Mouse (Mus musculus) urinary bladder, adult 18-20 months (tissue): ENCODE measurements around the gene Emd.
"Not testable (repeated sequence)": the region's sequence is repeated elsewhere in the genome, so short reads cannot be mapped to it uniquely, and the experiment has no call there.

ENCODE experiments used
- DNase-seq, 2 experiments: peaks; one replicate each; pipeline ENCODE4 v3.0.0; 2022; ENCODE audit warnings: low spot score in 2 of 2, mixed read lengths in 2 of 2

Emd gene

DNA sequence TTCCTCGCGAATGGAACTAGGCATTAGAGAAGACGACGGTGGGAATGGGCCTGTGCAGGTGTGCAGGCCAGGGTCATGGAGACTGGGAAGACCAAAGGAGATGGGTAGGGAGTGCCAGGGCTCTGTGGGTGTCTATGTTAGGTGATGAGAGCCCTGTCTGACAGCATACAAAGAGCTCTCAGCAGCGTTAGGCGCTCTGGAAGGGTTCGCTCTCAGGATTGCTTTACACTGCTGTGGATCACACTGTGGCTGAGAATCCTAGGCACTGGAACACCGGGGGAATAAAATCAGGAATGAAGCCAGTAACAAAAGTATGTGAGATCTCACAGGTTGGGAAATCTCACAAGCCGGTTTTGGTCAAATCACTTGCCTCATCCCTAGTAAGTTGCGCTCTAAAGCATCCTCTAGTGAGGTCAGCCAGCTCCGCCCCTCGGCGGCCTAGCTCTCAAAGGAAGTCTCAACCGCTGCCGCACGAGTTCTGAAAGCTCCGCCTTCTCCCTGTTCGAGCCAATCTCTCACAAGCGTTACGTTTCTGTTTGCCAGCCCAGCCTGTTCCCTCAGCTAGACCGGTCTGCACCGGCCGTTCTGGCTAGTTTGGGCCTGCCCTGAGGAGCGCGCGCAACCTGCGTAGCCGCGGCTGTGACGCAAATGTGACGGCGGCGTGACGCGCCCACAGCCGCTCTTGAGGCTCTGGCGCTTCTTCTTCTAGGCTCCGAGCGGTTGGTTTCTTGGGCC lies at the start of gene Emd:
Gene Emd, plus strand, starts transcription at position 535 of the 735 bp plus-strand sequence.
- DNase-seq: peak; percentile 59 to 88

DNA sequence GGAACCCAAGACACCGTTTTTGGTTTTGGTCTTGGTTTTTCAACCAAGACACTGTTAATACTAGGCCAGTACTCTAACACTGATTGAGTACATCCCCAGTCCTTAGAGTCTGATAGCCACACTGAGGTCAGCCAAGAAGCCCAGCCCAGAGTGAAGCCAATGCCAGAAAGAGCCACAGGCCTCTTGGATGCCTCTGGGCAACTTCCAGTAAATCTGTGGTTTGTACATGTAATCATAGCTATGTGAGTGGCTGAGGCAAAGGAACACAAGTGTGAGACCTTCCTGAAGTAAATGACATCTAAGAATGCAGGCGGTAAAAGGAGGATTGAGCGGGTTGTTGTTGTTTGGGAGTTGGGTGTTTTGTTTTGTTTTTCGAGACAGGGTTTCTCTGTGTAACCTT lies 36.0 kb upstream of the Emd start:
- DNase-seq: no peak

- no peak for DNase-seq
Measured at GRCm38 (mm10) chrX:74219449-74219848, 35.0 kb upstream of the Emd start.

DNA sequence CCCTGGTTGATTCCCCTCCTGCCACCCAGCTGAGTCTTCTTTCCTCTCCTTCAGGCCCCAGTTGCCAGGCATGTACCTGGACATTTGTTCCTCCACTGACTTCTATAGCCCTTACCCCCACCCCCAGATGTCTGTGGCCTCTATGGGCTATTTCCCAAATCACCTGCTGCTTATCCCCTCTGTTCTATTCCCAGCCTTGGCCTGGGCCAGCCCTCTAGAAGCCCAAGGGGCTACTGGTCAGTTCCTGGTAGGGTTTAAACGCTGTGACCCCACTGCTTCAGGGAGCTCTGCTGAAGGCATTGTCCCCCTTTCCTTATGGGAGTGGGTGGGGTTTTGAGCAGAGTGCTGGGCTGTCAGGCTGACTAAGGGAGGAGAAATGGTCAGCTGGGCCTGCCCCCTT lies 34.4 kb upstream of the Emd start:
- DNase-seq: not testable (repeated sequence)

- no peak for DNase-seq
Measured at GRCm38 (mm10) chrX:74230038-74230437, 24.4 kb upstream of the Emd start.

- DNase-seq: no peak
Measured at GRCm38 (mm10) chrX:74233196-74233595, 21.3 kb upstream of the Emd start.

- DNase-seq: no peak
Measured at GRCm38 (mm10) chrX:74240332-74240731, 14.2 kb upstream of the Emd start.

GRCm38 (mm10) chrX:74243396-74243795 lies 11.1 kb upstream of the Emd start:
- no peak for DNase-seq

GRCm38 (mm10) chrX:74243807-74244206 lies 10.7 kb upstream of the Emd start:
- no peak for DNase-seq

DNA sequence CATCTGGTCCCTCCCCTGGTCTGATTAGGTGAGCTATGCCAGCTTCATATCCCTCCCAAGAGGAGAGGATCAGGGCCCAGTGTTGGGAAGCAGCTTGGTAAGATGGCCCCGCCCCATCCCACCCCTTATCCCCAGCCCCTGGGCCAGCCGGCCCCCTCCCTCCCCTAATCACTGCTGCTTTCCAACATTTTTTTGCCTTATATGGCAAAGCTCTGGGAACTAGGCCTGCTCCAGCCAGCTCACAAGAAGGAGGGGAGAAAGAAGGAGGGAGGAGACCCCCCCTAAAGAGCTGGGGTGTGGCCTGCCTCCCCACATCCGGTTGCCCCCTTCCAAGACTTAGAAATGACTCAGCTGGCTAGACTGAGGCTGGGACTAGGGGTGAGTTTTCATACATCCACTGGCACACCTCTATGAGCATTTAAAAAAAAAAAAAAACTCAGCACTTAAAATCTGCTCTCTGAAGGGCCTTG lies 9.8 kb upstream of the Emd start:
- peak; percentile 3 to 48 for DNase-seq

DNA sequence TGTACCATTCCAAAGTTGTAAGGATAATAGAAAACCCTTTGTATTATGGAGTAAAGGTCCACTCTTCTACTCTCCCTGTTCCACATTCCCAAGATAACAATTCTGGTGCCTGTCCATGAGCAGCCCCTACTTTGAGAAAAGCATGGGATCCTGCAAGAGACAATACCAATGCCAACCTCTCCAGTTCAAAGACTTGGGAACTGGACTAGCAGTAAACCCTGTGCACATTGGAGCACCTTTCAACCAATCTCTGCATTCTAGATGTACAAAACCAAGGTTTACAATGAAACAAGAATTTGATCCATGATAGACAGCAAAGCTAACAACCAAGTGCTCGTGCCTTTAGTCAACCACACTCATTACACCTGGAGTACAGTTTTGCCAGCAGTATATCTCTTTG lies 9.4 kb upstream of the Emd start:
- no peak for DNase-seq

DNA sequence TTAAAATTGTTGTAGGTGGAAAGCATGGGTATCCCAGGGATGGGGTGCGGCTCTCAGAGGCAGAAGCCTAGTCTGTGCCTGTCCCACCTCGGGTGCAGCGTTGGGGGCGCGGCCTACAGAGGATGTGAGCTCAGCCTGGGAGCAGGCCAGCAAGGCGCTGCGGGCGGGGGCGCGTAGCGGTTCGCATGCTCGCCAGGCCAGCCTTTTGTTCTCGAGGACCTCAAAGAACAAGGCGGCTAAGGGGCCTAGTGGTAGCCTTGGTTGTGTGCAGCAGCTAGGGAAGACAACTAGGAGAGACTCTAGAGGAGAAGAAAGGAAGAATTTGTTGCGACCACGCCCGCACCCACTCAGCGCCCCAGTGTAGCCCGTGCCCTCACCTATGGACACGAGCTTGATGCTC lies 8.8 kb upstream of the Emd start:
- peak; percentile 46 to 74 for DNase-seq

- peak in 1 of 2 experiments; percentile 84 for DNase-seq
Measured at GRCm38 (mm10) chrX:74246213-74246681, 8.2 kb upstream of the Emd start.

- DNase-seq: peak in 1 of 2 experiments; percentile 48
Measured at GRCm38 (mm10) chrX:74246693-74247092, 7.8 kb upstream of the Emd start.

- DNase-seq: peak in 1 of 2 experiments; percentile 22
Measured at GRCm38 (mm10) chrX:74248651-74249050, 5.8 kb upstream of the Emd start.

DNA sequence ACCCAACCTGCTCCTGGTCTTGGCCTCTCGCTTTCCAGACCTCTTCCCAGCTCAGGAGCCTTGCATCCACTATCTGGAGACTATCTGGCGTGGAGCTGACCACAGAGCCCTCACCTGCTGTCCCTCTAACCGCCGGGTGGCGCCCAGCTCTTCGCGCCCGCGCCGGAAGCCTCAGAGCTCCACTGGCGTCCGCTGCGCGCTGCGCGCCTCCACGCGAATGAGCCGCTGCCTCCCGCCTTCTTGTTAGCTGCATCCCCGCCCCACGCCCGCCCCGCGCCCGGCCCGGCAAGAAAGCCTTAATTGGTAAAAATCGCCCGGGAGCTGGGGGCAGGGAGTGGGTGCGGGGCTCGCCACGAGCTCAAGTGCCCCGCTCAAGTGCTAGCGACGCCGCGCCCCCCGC lies 4.9 kb upstream of the Emd start, which contains the start of gene Flna:
Gene Flna, minus strand, starts transcription at position 206 of the 400 bp plus-strand sequence.
- DNase-seq: peak; percentile 45 to 57

GRCm38 (mm10) chrX:74254888-74255565 lies 540 bp downstream of the Emd start:
- DNase-seq: no peak

DNA sequence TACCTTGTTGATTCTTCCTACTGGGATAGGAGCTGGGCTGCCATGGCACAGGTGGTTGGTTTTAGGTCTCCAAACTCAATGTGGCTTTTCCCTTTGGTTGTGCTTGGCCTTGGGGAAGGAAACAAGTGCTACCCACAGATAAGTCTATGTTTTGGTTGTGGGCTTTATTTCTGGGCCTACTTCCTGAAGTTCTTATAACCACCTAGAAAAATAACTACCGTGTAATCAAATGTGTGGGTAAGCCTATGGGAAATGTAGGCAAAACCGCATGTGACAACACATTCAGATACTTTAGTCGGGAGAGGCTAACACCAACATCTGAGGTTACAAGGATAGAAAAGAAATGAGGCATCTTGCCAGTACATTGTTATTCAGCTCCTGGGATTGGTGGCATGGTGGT lies 3.3 kb downstream of the Emd start:
- DNase-seq: no peak

DNA sequence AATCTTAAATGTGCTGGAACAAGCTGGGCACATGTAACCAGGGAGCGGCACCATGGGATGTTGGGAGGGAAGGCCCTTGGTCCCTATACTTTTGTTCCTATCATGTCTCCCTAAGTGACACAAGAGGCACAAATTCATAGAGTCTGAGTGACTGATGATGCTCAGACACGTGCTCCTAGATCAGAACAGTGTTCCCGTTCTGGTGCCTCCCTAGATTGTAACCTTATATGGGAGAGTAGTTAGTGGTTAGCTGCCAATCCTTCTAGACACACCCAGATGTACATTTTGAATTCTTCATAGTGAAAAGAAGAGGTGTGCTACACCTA lies 15.2 kb downstream of the Emd start:
- DNase-seq: no peak

DNA sequence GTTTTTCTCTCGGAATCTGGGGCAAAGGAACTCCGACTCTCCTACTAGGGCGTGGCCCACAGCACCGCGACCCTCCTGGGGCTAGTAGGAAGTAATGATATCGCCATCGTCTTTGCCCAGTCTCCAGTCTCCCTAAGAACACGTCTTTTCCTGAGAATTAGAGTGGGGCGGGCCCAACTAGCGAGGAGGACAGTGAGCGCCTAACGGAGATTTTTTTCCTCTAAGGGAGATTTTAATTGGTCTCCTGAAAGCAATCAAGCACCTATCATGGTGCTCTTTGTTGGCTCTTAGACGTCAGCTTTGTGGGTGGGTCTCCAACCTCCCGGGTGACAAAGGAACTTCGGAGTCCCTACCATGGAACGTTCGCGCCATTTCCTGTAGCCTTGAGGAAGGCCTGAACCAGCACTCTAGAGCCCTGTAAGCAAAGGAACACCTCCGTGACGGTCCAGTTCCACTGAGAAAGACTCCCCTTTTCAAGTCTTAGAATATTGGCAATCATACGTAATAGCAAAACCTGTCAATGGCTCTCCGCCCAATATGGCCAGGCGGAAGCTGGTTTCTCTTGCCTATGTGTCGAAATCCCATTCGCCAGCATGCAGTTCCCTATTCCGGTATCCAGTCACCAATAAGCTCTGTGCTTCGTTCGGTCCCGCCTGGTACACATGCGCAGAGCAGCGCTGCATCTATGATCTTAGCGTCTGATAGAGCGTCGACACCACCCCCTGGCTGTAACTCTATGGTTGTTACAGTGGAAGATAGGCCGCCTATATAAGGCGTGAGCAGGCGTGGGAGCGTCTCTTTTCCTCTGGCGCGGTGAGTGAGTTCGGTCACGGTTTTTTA lies 15.8 kb downstream of the Emd start, which contains the start of gene Rpl10:
Gene Rpl10, plus strand, starts transcription at position 751 of the 840 bp plus-strand sequence.
- DNase-seq: peak; percentile 66 to 87

DNA sequence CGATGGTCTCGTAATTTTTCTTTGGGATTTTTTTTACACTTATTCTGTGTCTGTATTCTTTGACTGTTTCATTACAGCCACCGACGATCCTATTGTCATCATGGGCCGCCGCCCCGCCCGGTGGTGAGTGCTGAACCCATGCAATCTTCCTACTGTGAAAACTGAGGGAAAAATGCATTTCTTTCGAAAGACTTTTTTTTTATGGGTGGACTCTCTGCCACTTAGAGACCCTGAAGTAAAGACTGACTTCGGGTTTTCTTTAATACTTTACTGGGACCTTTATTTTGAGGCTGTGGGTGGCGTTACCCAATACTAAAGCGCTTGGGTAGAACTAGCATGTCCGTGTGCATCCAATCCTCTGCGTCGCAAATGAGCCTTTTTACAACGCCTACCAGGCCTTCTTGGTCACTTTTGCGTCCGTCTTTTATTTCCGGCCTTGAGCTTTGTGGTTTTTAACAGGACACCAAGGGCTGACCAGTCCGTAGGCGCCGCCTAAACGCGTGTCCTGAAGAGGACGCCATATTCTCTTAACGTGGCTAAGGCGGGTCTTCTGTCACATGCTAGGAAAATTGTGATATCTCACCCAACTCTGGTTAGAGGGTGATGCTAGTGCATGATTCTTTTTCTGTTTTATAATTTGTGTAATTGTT lies 16.5 kb downstream of the Emd start:
- peak in 1 of 2 experiments; percentile 15 for DNase-seq
